Mouse (Mus musculus) liver, embryonic 12.5 days (tissue): ENCODE measurements around the gene Rtn3. TPM values are rescaled to one million over a fixed set of nuclear protein-coding genes. Genes with fewer than 3 reads are reported as not detected.

Experiments used
- ATAC-seq: fragments of 200-750 bp; cut with Nextera tagmentation; 2 replicates; pipeline ENCODE4 v1.8.0; 2017; ENCODE audit warnings: moderate number of reproducible peaks, mild to moderate bottlenecking, moderate library complexity
- H3K27ac ChIP-seq: fragments of 300-500 bp; sonication (generic); 2 replicates; pipeline ENCODE4 v1.5.1; 2016; ENCODE audit warnings: mild to moderate bottlenecking
- H3K27me3 ChIP-seq: fragments of 300-500 bp; sonication (generic); replicated peaks from 2 replicates; pipeline ENCODE4 v1.6.1; 2016; ENCODE audit warnings: mild to moderate bottlenecking, moderate library complexity
- H3K36me3 ChIP-seq: fragments of 300-500 bp; sonication (generic); 2 replicates; pipeline ENCODE4 v1.6.1; 2016; ENCODE audit warnings: mild to moderate bottlenecking, moderate library complexity
- H3K4me1 ChIP-seq: fragments of 300-500 bp; sonication (generic); 2 replicates; pipeline ENCODE4 v1.6.1; 2016
- H3K4me2 ChIP-seq: fragments of 300-500 bp; sonication (generic); 2 replicates; pipeline ENCODE4 v1.6.1; 2016; ENCODE audit warnings: mild to moderate bottlenecking, moderate library complexity
- H3K4me3 ChIP-seq: fragments of 300-500 bp; sonication (generic); 2 replicates; pipeline ENCODE4 v1.5.1; 2016; ENCODE audit warnings: mild to moderate bottlenecking, moderate library complexity
- H3K9ac ChIP-seq: fragments of 300-500 bp; sonication (generic); 2 replicates; pipeline ENCODE4 v1.6.1; 2016; ENCODE audit warnings: mild to moderate bottlenecking, moderate library complexity
- H3K9me3 ChIP-seq: fragments of 300-500 bp; sonication (generic); replicated peaks from 2 replicates; pipeline ENCODE4 v1.6.1; 2016; ENCODE audit warnings: mild to moderate bottlenecking, moderate library complexity
- WGBS: fragments of 180-500 bp; shearing (Covaris S2); methylation state at CpG from one replicate; pipeline ENCODE4 v1.1.7; 2016; ENCODE audit not compliant: insufficient replicate concordance; 5-methylcytosine and 5-hydroxymethylcytosine counted together
- microRNA-seq: library from miRNA; unstranded; fragments of <30 nt; microRNA quantifications from one replicate; pipeline ENCODE4, GENCODE M21; 2017
- polyA plus RNA-seq: library from polyadenylated mRNA; unstranded; fragments of >200 nt; fragmentation: Nextera tagmentation; extraction: Ambion mirVana; gene quantifications from 2 replicates; pipeline ENCODE4 v1.2.1, GENCODE M21; 2016

Gene Rtn3
- polyA plus RNA-seq, 1 experiment from 2014 or later = 83.1 TPM

DNA sequence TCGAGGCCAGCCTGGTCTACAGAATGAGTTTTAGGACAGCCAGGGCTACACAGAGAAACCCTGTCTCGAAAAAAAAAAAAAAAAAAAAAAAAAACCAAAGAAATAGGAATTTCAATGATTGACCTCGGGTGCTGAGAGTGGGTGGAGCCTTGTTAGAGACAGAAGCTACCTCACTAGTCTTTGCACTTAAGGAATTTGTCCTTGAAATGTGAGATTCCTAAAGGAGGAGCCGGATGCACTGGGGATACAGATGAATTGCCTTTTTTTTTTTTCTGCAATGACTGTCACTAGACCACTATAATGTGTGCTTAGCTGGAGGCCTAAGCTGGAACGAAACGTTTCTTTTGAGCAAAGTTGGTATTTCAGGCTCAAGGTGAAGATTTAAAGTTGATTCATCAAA lies 94.6 kb downstream of the Rtn3 start:
- ATAC-seq = no peak
- Histone ChIP-seq H3K9me3 (no peaks in the 10 kb centered on the region; the same call in 1 of the 2 replicates), H3K27ac (no peak overlapping the region), H3K4me2 (no peak overlapping the region), H3K27me3 (no peaks in the 10 kb centered on the region), H3K9ac (no peak overlapping the region), H3K4me3 (no peak overlapping the region), H3K36me3 (no peaks in the 10 kb centered on the region), H3K4me1 (peaks cover 6% of the 10 kb centered on the region)
- WGBS = 67% methylated on average over 6 of the region's 6 CpGs

- Histone ChIP-seq H3K27ac (no peak overlapping the region), H3K9me3 (no peaks in the 10 kb centered on the region; the same call in 1 of the 2 replicates), H3K36me3 (no peaks in the 10 kb centered on the region), H3K4me3 (no peak overlapping the region), H3K4me1 (peaks cover 25% of the 10 kb centered on the region), H3K27me3 (no peaks in the 10 kb centered on the region), H3K9ac (no peak overlapping the region), H3K4me2 (no peak overlapping the region)
- ATAC-seq = no peak
- 68% methylated on average over 2 of the region's 2 CpGs for WGBS
Observed at GRCm38 (mm10) chr19:7386042-7386441, 97.0 kb downstream of the Rtn3 start.

GRCm38 (mm10) chr19:7382903-7383865 lies 99.9 kb downstream of the Rtn3 start, which contains the start of gene Spindoc:
Spindoc (minus strand) TSS chr19:7382994.
- Histone ChIP-seq H3K4me1 (peaks cover 39% of the 10 kb centered on the region), H3K9ac (peak within 1 kb of the TSS; percentile 93), H3K27ac (peak within 1 kb of the TSS; percentile 70), H3K4me3 (peak within 1 kb of the TSS; percentile 81), H3K36me3 (peaks cover 6% of the 10 kb centered on the region; the same call in 1 of the 2 replicates), H3K9me3 (no peaks in the 10 kb centered on the region), H3K4me2 (peak within 1 kb of the TSS; percentile 99), H3K27me3 (no peaks in the 10 kb centered on the region)
- ATAC-seq = peak; percentile 98
- WGBS = 3% methylated on average over 52 of the region's 52 CpGs

GRCm38 (mm10) chr19:7382248-7382902 lies 100.7 kb downstream of the Rtn3 start:
- H3K9ac ChIP-seq = peak overlapping the region; percentile 93
- peaks cover 6% of the 10 kb centered on the region; the same call in 1 of the 2 replicates for H3K36me3 ChIP-seq
- ATAC-seq = peak; percentile 37
- H3K27ac ChIP-seq = peak overlapping the region; percentile 70
- under 1% methylated on average over 57 of the region's 60 CpGs for WGBS
- H3K4me3 ChIP-seq = peak overlapping the region; percentile 81
- no peaks in the 10 kb centered on the region for H3K27me3 ChIP-seq
- no peaks in the 10 kb centered on the region for H3K9me3 ChIP-seq
- peaks cover 47% of the 10 kb centered on the region for H3K4me1 ChIP-seq
- peak overlapping the region; percentile 99 for H3K4me2 ChIP-seq

- H3K27ac ChIP-seq = peak overlapping the region; percentile 70
- H3K27me3 ChIP-seq = no peaks in the 10 kb centered on the region
- H3K9me3 ChIP-seq = no peaks in the 10 kb centered on the region
- H3K36me3 ChIP-seq = peaks cover 6% of the 10 kb centered on the region; the same call in 1 of the 2 replicates
- H3K9ac ChIP-seq = peak overlapping the region; percentile 93
- peaks cover 51% of the 10 kb centered on the region for H3K4me1 ChIP-seq
- peak overlapping the region; percentile 81 for H3K4me3 ChIP-seq
- ATAC-seq = no peak
- H3K4me2 ChIP-seq = peak overlapping the region; percentile 99
- 10% methylated on average over 8 of the region's 8 CpGs for WGBS
Observed at GRCm38 (mm10) chr19:7381906-7382247, 101.2 kb downstream of the Rtn3 start.

- no peak overlapping the region for H3K4me2 ChIP-seq
- H3K4me3 ChIP-seq = no peak overlapping the region
- WGBS = 47% methylated on average over 2 of the region's 2 CpGs
- no peak for ATAC-seq
- H3K27ac ChIP-seq = 0 out of 2 replicates have a peak overlapping the region, but pooled peaks have one; percentile 10
- peaks cover 32% of the 10 kb centered on the region for H3K36me3 ChIP-seq
- no peaks in the 10 kb centered on the region for H3K9me3 ChIP-seq
- no peak overlapping the region; the same call in 1 of the 2 replicates for H3K9ac ChIP-seq
- H3K4me1 ChIP-seq = peaks cover 50% of the 10 kb centered on the region
- H3K27me3 ChIP-seq = no peaks in the 10 kb centered on the region
Observed at GRCm38 (mm10) chr19:7377639-7378038, 105.4 kb downstream of the Rtn3 start.

Small RNA genes within 50 kb of the gene (microRNA-seq; reads per million reads assigned to microRNA genes)
- gene Mir6991 = not detected

Other genes starting within 250 kb of the Rtn3 start
- 42.0 and 44.8 TPM in 2 replicates for gene Naa40, start 242.1 kb downstream of the Rtn3 start, polyA plus RNA-seq
- 4.0 and 5.1 TPM in 2 replicates for gene Rcor2, start 216.0 kb downstream of the Rtn3 start, polyA plus RNA-seq
- 41.3 and 42.0 TPM in 2 replicates for gene Mark2, start 141.4 kb downstream of the Rtn3 start, polyA plus RNA-seq
- 10.3 and 10.8 TPM in 2 replicates for gene Spindoc, start 100.3 kb downstream of the Rtn3 start, polyA plus RNA-seq
- 1.9 TPM in 2 replicates for gene 2700081O15Rik, start 65.7 kb downstream of the Rtn3 start, polyA plus RNA-seq
- 8.3 and 8.5 TPM in 2 replicates for gene Atl3, start 10.8 kb upstream of the Rtn3 start, polyA plus RNA-seq
- 22.0 and 23.6 TPM in 2 replicates for gene Pla2g16, start 74.2 kb upstream of the Rtn3 start, polyA plus RNA-seq
- not detected in 2 replicates for gene Lgals12, start 123.9 kb upstream of the Rtn3 start, polyA plus RNA-seq
- not detected in 2 replicates for gene Hrasls5, start 129.3 kb upstream of the Rtn3 start, polyA plus RNA-seq
- not detected in 2 replicates for gene Slc22a19, start 228.0 kb upstream of the Rtn3 start, polyA plus RNA-seq